Mouse (Mus musculus) testis, adult 2 months (tissue): ENCODE results near the gene Nyap1. TPM values are rescaled to one million over a fixed set of nuclear protein-coding genes. Genes with fewer than 3 reads are reported as not detected.

Experiments used
- H3K27ac ChIP-seq: fragments of 200-500 bp; 2 replicates; pipeline ENCODE4 v1.5.1; 2012; ENCODE audit warnings: low read depth, low read length; ENCODE audit not compliant: control insufficient read depth, insufficient read depth
- H3K27me3 ChIP-seq: fragments of 200-500 bp; 2 replicates; pipeline ENCODE4 v1.6.1; 2012; ENCODE audit warnings: mild to moderate bottlenecking, low read length, moderate library complexity; ENCODE audit not compliant: control insufficient read depth, insufficient read depth
- H3K36me3 ChIP-seq: fragments of 200-500 bp; 2 replicates; pipeline ENCODE4 v1.6.1; 2012; ENCODE audit warnings: mild to moderate bottlenecking, low read length; ENCODE audit not compliant: control insufficient read depth, insufficient read depth
- H3K4me1 ChIP-seq: fragments of 200-500 bp; 2 replicates; pipeline ENCODE4 v1.6.1; 2012; ENCODE audit warnings: low read length; ENCODE audit not compliant: control insufficient read depth, insufficient read depth
- H3K4me3 ChIP-seq: fragments of 200-500 bp; 2 replicates; pipeline ENCODE4 v1.5.1; 2012; ENCODE audit warnings: low read depth, mild to moderate bottlenecking, low read length, moderate library complexity, mixed read lengths; ENCODE audit not compliant: control insufficient read depth
- CTCF ChIP-seq: fragments of 200-500 bp; IDR thresholded peaks from 2 replicates; pipeline ENCODE4 v1.5.1; 2012; ENCODE audit warnings: low read depth, mild to moderate bottlenecking, inconsistent platforms, low read length, moderate library complexity; ENCODE audit not compliant: control insufficient read depth, insufficient read depth, insufficient replicate concordance
- POLR2A ChIP-seq: fragments of 200-500 bp; IDR thresholded peaks from 2 replicates; pipeline ENCODE4 v1.6.1; 2012; ENCODE audit warnings: low read depth, mild to moderate bottlenecking, inconsistent platforms, low read length, moderate library complexity; ENCODE audit not compliant: control insufficient read depth
- polyA plus RNA-seq: library from polyadenylated mRNA; depleted of rRNA; stranded (reverse); fragments of >200 nt; gene quantifications from 2 replicates; pipeline ENCODE4 v1.2.3, GENCODE M21; 2012

Nyap1 gene
- polyA plus RNA-seq, 1 experiment, result 0.98 TPM

GRCm38 (mm10) chr5:137777267-137777845 is 35.9 kb upstream of the Nyap1 start:
- H3K27ac ChIP-seq, result no peak overlapping the region
- H3K27me3 ChIP-seq, result no peaks in the 10 kb centered on the region
- no peak overlapping the region for H3K4me3 ChIP-seq
- H3K4me1 ChIP-seq, result peaks cover 5% of the 10 kb centered on the region
- TF ChIP-seq POLR2A, result no peak
- no peak for TF ChIP-seq CTCF
- no peaks in the 10 kb centered on the region; the same call in none of the 2 replicates for H3K36me3 ChIP-seq

- no peak overlapping the region for H3K27ac ChIP-seq
- H3K36me3 ChIP-seq, result no peaks in the 10 kb centered on the region; the same call in 1 of the 2 replicates
- no peak overlapping the region for H3K4me3 ChIP-seq
- no peak for TF ChIP-seq CTCF
- no peak for TF ChIP-seq POLR2A
- no peaks in the 10 kb centered on the region for H3K27me3 ChIP-seq
- H3K4me1 ChIP-seq, result peaks cover 5% of the 10 kb centered on the region
Observed at GRCm38 (mm10) chr5:137776408-137776918, 35.1 kb upstream of the Nyap1 start.

GRCm38 (mm10) chr5:137775587-137776290 is 34.3 kb upstream of the Nyap1 start:
- H3K27ac ChIP-seq, result no peak overlapping the region
- H3K27me3 ChIP-seq, result no peaks in the 10 kb centered on the region
- H3K36me3 ChIP-seq, result no peaks in the 10 kb centered on the region; the same call in 1 of the 2 replicates
- peaks cover 5% of the 10 kb centered on the region for H3K4me1 ChIP-seq
- TF ChIP-seq POLR2A (no peak), CTCF (no peak)
- H3K4me3 ChIP-seq, result no peak overlapping the region

GRCm38 (mm10) chr5:137772755-137773154 is 31.3 kb upstream of the Nyap1 start:
- no peak overlapping the region for H3K4me3 ChIP-seq
- TF ChIP-seq CTCF, result no peak
- TF ChIP-seq POLR2A, result no peak
- H3K36me3 ChIP-seq, result no peaks in the 10 kb centered on the region
- H3K4me1 ChIP-seq, result no peaks in the 10 kb centered on the region
- no peaks in the 10 kb centered on the region for H3K27me3 ChIP-seq
- no peak overlapping the region for H3K27ac ChIP-seq

GRCm38 (mm10) chr5:137770709-137771108 is 29.3 kb upstream of the Nyap1 start:
- Histone ChIP-seq H3K4me1 (no peaks in the 10 kb centered on the region), H3K36me3 (no peaks in the 10 kb centered on the region), H3K4me3 (no peak overlapping the region), H3K27ac (no peak overlapping the region), H3K27me3 (no peaks in the 10 kb centered on the region)
- TF ChIP-seq POLR2A, result no peak
- TF ChIP-seq CTCF, result peak; percentile 12; the same call in 1 of the 2 replicates

GRCm38 (mm10) chr5:137768475-137768874 is 27.1 kb upstream of the Nyap1 start:
- Histone ChIP-seq H3K4me3 (no peak overlapping the region), H3K36me3 (no peaks in the 10 kb centered on the region), H3K4me1 (no peaks in the 10 kb centered on the region; the same call in 1 of the 2 replicates), H3K27ac (no peak overlapping the region), H3K27me3 (no peaks in the 10 kb centered on the region)
- no peak for TF ChIP-seq POLR2A
- no peak for TF ChIP-seq CTCF

- Histone ChIP-seq H3K4me1 (no peaks in the 10 kb centered on the region; the same call in 1 of the 2 replicates), H3K4me3 (no peak overlapping the region), H3K36me3 (no peaks in the 10 kb centered on the region), H3K27me3 (no peaks in the 10 kb centered on the region), H3K27ac (no peak overlapping the region)
- TF ChIP-seq CTCF, result no peak
- TF ChIP-seq POLR2A, result no peak
Observed at GRCm38 (mm10) chr5:137766270-137766669, 24.9 kb upstream of the Nyap1 start.
